Mouse (Mus musculus) cerebellum, postnatal 25 days (tissue): Measurements from ENCODE around the gene Abtb2.
A peak's percentile ranks its signal among the peaks of the same experiment; 100 is the strongest.

Source experiments
- DNase-seq, 2 experiments: peaks; one replicate each; pipeline ENCODE4 v3.0.0; 2021; ENCODE audit warnings: mixed read lengths in 2 of 2

Abtb2 gene

GRCm38 (mm10) chr2:103747891-103748290 is 181.8 kb downstream of the Abtb2 start:
- DNase-seq, result no peak

DNA sequence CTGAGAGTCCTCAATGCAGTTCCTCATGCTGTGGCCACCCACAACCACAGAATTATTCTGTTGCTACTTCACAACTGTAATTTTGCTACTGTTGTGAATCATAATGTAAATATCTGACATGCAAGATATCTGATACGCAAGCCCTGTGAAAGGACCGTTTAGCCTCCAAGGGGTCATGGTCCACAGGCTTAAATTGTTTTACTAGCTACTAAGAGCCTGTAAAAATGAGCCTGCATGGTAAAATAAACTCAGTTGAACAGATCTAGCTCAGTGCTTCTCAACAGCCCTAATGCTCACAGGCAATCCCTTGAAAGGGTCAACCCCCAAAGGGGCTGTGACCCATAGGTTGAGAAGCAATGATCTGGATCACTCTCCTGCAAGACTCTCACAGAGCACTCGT is 183.0 kb downstream of the Abtb2 start:
- no peak for DNase-seq

DNA sequence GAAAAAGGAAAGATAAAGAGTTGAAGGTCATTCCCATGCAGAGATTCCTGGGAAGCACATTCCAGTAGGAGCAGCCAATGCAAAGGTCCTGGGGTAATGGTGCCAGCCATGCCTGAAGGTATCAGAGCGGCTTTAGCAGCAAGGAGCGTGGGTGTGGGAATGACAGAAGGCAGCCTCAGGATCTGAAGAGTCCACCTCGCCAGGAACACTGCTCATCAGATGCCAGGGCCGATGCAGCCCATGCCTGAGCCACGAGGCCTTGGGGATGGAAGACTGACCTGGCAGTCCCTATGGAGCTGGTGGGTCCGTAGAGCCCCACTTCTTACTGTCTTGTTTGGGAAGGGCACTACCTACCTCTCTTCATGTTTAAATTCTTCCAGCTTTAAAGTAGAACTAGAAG is 185.7 kb downstream of the Abtb2 start:
- no peak for DNase-seq

DNA sequence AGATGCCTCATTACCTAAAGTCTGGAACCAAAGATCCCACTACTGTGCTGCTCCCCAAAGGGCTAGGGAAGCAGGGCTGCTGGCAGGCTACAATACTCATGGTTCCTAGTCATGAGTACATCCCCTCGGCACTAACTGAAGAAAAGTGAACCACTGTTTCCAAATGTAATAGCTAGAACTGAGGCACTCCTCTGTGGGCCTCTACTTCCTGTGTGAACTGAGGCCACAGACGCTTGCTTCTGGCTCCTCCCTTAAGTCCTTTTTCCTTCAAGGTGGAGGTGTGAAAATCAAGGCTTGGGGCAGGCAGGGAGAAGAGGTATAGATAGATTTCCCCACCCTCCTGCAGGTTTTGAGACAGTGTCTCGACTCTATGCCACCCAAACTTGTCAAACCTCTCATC is 188.5 kb downstream of the Abtb2 start:
- no peak for DNase-seq

- DNase-seq, result no peak
These were observed 189.5 kb downstream of the Abtb2 start for GRCm38 (mm10) chr2:103755458-103756085.

DNA sequence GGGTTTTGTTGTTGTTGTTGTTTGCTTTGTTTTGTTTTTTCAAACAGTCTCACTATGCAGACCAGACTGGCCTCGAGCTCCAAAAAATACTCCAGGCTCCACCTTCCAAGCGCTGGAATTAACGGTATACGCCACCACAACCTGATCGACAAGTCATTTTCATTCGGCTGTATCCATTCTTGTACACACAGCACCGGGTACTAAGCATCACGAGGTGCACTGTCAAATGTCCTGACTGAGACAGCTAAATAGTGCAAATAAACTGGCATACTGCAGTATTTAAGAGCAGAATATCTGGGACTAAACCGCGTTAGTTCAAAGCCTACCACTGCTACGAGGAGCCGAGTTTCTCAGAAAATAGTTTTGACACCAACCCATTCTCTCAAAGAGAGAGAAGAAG is 194.3 kb downstream of the Abtb2 start:
- no peak for DNase-seq

DNA sequence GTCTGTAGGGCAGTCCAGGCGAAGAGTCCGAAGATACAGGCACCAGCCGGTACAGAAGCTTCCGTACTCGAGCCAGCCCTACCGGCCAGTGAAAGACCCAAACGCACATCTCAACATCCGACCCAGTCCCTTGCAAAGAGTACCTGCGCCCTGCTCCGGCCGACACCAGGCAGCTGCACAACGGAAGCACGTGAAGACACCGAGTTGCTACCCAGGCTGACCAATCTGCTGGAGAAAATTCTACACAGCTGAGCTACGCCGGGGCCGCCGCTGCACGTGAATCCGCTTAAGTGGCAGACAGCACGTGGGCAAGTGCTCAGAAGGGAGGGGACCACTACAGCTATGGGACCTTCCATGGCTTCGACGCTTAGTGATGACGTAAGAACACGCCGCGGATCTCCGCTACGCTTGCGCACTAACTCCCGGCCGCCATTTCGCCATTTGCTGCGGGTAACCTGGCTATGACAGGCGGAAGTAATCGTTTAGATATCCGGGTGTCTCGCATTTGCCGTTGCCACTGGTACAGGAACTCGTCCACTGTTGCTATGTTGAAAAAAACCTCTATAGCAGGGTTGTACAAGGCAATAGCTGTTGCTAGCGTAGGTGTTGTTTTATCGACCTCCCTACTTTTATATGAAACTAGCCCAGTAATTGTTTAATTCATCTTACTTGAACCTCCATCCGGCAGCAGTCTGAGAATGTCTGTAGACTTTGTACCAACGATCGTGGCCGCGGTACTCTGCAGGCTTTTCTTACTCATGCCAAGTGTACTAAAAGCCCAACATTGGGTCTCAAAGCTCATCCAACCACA is 195.0 kb downstream of the Abtb2 start, which contains the start of gene Nat10:
TSS of gene Nat10 (minus strand) at position 365 of the 811 bp plus-strand sequence.
- DNase-seq, result peak; percentile 99

DNA sequence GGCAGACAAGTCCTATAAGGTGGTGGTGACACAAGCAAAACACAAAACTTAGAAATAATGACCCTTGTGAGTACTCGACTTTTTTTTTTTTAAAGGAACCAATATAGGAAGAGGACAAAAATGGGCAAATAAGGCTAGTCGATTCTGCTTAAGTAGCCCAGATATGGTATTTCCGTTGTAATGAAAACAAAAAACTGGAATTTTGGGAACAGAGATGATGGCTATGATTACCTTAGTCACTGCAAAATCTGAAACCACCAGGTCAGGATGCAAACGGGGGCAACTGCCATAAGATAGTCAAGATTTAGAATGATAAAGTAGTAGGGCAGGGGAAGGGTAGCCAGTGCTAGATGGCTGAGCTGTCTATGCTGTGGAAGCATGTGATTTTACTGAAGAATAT is 195.9 kb downstream of the Abtb2 start:
- DNase-seq, result no peak

DNA sequence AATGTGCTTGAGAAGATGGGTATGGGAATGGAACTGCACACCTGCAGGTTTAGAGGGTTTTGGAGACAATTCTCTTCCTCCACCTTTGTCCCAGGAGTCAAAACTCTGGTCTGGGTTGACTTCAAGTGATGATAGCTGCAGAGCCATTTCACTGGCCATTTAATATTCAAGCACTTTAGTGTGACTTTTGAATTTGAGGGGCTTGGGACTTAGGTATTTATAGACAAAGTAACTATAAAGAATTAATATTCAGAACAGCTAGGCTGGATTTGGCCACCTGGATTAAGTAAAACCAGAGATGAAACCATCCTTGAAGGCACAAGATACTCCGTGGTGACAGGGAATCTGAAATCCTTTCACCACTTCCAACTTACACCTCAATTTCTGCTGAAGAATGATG is 196.4 kb downstream of the Abtb2 start:
- no peak for DNase-seq
